Mouse (Mus musculus) adrenal gland, adult 2 months (tissue): Measurements from ENCODE around the gene Atp5f1. TPM values are rescaled to one million over a fixed set of nuclear protein-coding genes. Genes with fewer than 3 reads are reported as not detected.

ENCODE experiments used
- DNase-seq: peaks from one replicate; pipeline ENCODE4 v3.0.0; 2021
- polyA plus RNA-seq: library from polyadenylated mRNA; depleted of rRNA; stranded (reverse); fragments of >200 nt; gene quantifications from 2 replicates; pipeline ENCODE4 v1.2.3, GENCODE M21; 2012; rRNA removed
- total RNA-seq, 2 experiments: library from RNA; stranded (reverse); gene quantifications; 2 replicates each; pipeline ENCODE4 v1.2.3; 2021

The Atp5f1 gene
- total and polyA plus RNA-seq, 3 experiments: 191 to 394 (median 364) TPM

DNA sequence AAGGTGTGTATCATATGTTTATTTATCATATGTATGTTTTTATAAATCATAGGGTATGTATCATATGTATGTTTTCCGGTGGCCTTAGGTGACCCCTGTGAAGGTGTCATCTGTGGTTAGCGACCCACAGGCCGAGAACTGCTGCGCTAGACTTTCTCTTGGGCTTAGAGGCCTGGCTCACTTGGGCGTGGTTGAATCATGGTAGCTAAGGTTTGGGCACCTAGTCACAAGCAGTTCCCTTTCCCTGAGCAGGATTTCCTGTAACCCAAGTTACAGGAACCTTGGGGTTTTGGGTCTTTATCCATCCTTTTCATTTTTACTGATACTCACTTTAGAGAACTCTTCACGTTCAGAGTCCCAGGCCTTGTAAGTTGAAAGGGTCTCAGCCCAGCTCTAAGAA is 59.6 kb downstream of the Atp5f1 start:
- DNase-seq: no peak

DNA sequence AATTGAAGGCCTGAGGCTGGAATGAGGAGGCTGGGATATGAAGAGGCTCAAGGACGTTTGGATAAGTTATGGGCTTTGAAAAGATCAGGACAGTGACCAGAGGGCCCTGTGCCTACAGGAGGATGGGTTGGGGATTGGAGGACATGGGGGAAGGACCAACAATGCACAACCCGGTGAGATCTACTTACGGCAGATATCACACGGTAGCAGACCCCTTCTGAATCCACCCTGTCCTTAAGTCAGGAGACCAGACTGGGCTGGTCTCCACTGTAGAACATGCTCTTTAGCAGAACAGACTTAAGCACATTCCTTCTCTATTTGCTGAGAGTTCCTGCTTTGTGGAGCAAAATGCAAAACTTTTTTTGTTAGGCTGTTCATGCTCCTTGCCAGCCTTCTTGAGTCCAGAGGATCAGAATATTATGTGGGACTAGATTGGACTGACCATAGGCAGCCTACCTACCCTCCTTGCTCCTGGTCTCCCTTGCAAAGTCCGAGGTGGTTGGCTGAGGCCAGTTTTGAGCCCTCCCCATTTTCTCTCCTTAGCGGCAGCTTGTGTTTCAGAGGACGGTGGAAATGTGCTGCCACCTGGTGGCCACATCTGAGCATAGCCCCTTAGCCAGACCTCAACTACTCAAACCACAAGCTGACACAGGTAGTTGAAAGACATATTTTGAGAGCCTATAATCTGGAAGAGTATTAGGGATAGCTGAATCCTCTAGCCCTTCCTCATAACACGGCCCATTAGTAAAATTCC is 60.3 kb downstream of the Atp5f1 start:
- DNase-seq: peak; percentile 84

DNA sequence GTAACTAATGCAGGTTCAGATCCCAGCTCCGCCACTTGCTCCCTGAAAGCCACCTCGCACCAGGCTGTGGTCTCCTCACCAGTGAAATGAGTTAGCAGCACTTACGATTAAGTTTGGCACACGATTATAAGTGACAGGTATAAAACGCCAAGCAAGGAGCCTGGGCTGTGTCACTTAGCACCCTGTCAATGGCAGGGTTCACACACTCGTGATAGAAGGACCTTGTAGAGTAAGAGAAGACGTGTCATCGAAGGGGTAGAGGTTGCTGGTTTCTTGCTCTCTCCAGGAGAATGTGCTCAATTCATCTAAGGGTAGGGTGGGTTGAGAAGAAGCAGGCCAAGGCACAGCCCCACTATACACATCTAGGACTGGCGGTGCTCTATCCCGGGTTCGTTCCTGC is 61.0 kb downstream of the Atp5f1 start:
- DNase-seq: no peak

DNA sequence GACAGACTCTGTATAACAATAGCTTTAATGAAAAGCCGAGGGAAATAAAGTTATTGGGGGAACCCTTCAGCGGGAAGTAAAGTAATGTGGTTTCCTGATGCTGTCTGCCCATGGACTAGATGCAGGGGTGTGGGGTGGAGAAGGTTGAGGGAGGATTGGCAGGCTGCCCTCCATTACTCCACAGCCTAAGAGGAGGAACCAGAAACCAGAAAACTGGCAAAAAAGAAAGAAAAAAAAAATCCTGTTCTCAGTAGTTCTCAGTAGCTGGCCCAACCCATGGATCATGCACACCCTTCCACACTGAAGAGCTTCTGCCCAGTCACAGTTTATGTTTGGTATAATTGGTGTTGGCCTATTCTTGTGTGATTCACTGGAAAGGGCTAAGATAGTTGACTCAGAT is 61.6 kb downstream of the Atp5f1 start:
- peak; percentile 51 for DNase-seq

DNA sequence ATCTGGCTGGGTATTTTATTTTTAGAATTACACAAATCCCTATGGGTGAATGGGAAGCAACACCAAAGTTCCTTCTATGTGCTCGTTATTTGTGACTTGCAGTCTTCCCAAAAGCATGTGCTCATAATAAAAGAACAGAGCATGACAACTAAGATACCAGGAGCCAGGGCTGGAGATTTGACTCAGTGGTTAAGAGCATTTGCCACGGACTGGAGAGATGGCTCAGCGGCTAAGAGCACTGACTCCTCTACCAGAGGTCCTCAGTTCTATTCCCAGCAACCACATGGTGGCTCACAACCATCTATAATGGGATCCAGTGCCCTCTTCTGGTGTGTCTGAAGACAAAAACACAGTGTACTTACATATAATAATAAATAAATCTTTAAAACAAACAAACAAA is 63.1 kb downstream of the Atp5f1 start:
- DNase-seq: no peak

DNA sequence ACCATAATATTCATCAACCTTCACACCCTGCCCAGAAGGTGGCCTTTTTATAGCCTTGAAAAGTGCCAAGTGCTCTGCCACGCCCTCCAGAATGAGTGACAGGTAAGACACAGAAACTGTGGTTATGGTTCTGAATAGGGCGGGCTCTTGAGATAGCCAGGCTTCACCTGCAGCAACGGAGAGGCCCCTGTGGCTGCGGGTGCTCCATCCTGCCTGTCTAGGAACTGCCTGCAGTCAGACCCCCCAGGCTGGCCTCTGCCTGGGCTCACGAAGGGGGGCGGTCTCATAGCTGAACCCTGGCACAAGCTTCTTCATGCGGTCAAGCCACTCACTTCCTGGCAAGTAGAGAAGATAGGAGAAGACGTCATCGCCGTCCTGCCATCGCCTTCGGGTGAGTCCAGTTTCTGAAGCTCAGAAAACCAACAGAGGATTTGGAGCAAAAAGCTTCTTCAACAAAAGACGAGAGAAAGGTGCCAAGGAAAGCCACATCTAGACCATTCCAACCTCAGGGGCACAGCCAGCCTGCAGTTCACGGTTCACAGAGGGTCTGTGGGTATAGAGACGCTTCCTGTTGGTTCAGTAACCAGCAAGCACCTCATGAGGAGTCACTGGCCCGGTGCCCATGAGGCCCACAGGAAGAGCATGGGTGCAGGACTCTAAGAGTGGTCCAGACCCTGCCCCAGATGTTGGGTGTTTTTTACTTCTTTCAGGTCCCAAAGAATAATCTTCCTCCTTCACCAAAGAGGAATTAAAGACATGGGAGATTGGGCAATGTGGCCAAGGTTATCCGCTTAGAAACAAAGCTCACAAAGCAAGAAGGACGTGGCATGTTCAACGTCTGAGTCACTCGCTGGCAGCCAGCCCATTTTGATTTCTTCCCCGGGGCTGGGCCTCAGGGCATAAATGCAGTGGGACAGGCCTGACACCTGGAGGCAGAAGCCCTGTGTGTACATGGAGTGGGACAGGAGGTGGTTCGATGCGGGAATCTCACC is 65.0 kb downstream of the Atp5f1 start:
- peak; percentile 98 for DNase-seq

DNA sequence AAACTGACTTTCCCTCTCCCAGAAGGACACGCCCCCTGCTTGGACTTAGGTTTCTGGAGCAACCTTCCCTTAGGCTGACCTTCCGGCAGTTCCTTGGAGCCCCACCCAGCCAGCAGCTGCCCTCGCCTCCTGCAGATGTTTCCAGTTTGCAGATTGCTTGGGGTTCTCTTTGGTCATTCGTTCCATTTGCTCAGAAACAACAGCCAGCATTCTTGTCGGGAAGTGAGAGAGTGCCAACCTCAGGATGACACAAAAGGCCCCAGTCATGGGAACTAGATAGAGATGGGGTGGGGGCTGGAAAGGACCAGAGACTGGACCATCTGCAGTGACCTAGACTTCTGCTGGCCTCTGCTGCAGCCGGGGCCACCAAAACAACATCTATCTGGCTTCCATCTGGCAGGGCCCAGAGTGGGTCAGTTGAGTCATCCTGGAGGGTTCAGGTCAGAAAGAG is 65.9 kb downstream of the Atp5f1 start:
- DNase-seq: peak; percentile 75

Other genes with a start within 250 kb of the Atp5f1 start
- gene Rap1a, start 158.8 kb downstream of the Atp5f1 start, total RNA-seq: 100 to 1,000 TPM; 143 to 188 TPM
- 1.5 and 1.6 TPM in 2 replicates for gene Rap1a, start 158.8 kb downstream of the Atp5f1 start, polyA plus RNA-seq
- under 1 TPM; 0.12 to 0.35 TPM for gene Adora3, start 89.2 kb downstream of the Atp5f1 start, total RNA-seq
- gene Adora3, start 89.2 kb downstream of the Atp5f1 start, polyA plus RNA-seq: 0.18 and 0.28 TPM in 2 replicates
- not detected for gene Tmigd3, start 89.2 kb downstream of the Atp5f1 start, total RNA-seq
- not detected in 2 replicates for gene Tmigd3, start 89.2 kb downstream of the Atp5f1 start, polyA plus RNA-seq
- gene I830077J02Rik, start 27.4 kb downstream of the Atp5f1 start, total RNA-seq: 1 to 10 TPM in 1 of 2 experiments, under 1 TPM in 1; 0.29 to 1.7 TPM
- gene I830077J02Rik, start 27.4 kb downstream of the Atp5f1 start, polyA plus RNA-seq: 0.43 and 0.56 TPM in 2 replicates
- gene Wdr77, start 730 bp downstream of the Atp5f1 start, total RNA-seq: 10 to 100 TPM; 63.8 to 68.6 TPM
- gene Wdr77, start 730 bp downstream of the Atp5f1 start, polyA plus RNA-seq: 19.8 and 23.4 TPM in 2 replicates
- gene Ovgp1, start 13.6 kb upstream of the Atp5f1 start, total RNA-seq: 1 to 10 TPM in 1 of 2 experiments, under 1 TPM in 1; 0.38 to 1.1 TPM
- 0.58 and 0.77 TPM in 2 replicates for gene Ovgp1, start 13.6 kb upstream of the Atp5f1 start, polyA plus RNA-seq
- gene Pifo, start 54.5 kb upstream of the Atp5f1 start, total RNA-seq: not detected
- gene Pifo, start 54.5 kb upstream of the Atp5f1 start, polyA plus RNA-seq: not detected in 2 replicates
- gene Chil5, start 72.7 kb upstream of the Atp5f1 start, total RNA-seq: not detected
- gene Chil5, start 72.7 kb upstream of the Atp5f1 start, polyA plus RNA-seq: not detected in 2 replicates
- not detected for gene Chia1, start 153.1 kb upstream of the Atp5f1 start, total RNA-seq
- gene Chia1, start 153.1 kb upstream of the Atp5f1 start, polyA plus RNA-seq: 0.59 TPM in 1 of 2 replicates, not detected in the other
- 1 to 10 TPM in 1 of 2 experiments, under 1 TPM in 1; 0.66 to 1.1 TPM for gene Chil3, start 207.5 kb upstream of the Atp5f1 start, total RNA-seq
- 0.10 and 0.28 TPM in 2 replicates for gene Chil3, start 207.5 kb upstream of the Atp5f1 start, polyA plus RNA-seq